Comparison of ENCODE assay signal across 21 mouse cellular contexts in genomic region chr5:136517510-136517909, GRCm38 (mm10). TPM values are rescaled to one million over a fixed set of nuclear protein-coding genes. Genes with fewer than 3 reads are reported as not detected.
DNase-seq lines count a peak whose midpoint lies in the region; ATAC-seq lines count a peak whose summit lies in the region.
"Had no signal": no experiment of that assay in that cellular context is flagged by ENCODE, and none has a peak within 500 bp of the region (broad histone marks: within the 10 kb centered on the region; RNA-seq: fewer than 3 reads in every experiment).

No protein-coding gene starts in this region.

- 77% methylated on average over 2 of the region's 2 CpGs for WGBS in heart, embryonic 10.5 days
- 63% methylated on average over 2 of the region's 2 CpGs for WGBS in midbrain, embryonic 10.5 days

- no peak overlapping the region for H3K4me3 ChIP-seq in heart, embryonic 10.5 days
- no peak overlapping the region for H3K4me3 ChIP-seq in midbrain, embryonic 10.5 days
- H3K4me3 ChIP-seq: embryonic facial prominence, embryonic 10.5 days; embryonic facial prominence, embryonic 12.5 days; forebrain, embryonic 13.5 days; forebrain, embryonic 15.5 days had no signal

- H3K9me3 ChIP-seq in heart, embryonic 10.5 days: no peaks in the 10 kb centered on the region
- H3K9me3 ChIP-seq in midbrain, embryonic 10.5 days (replicated peaks): no peaks in the 10 kb centered on the region
- H3K9me3 ChIP-seq: embryonic facial prominence, embryonic 10.5 days; embryonic facial prominence, embryonic 12.5 days; forebrain, embryonic 13.5 days; forebrain, embryonic 15.5 days had no signal

- H3K27ac ChIP-seq in heart, embryonic 10.5 days: 0 out of 2 replicates have a peak overlapping the region, but pooled peaks have one; percentile 10
- no peak overlapping the region for H3K27ac ChIP-seq in midbrain, embryonic 10.5 days (replicated peaks)
- H3K27ac ChIP-seq: embryonic facial prominence, embryonic 10.5 days; embryonic facial prominence, embryonic 12.5 days; forebrain, embryonic 13.5 days; forebrain, embryonic 15.5 days had no signal

- DNase-seq in heart, embryonic 10.5 days (ENCODE audit: low spot score): no peak
- DNase-seq in heart, postnatal 4 days: no peak
- DNase-seq in right cerebral cortex, adult 18-20 months: peak; percentile 16
- no peak for DNase-seq in right cerebral cortex, postnatal 25 days
- DNase-seq in brain, adult 2 months (ENCODE audit: low read depth, low spot score): peak; percentile 62
- no peak for DNase-seq in cerebellum, postnatal 25 days
- no peak for DNase-seq in midbrain, embryonic 10.5 days (ENCODE audit: low spot score)
- DNase-seq: adrenal gland, adult 2 months; adrenal gland, postnatal 10 days; adrenal gland, postnatal 25 days; cerebellum, adult 11 months; cerebellum, adult 18-20 months; cerebellum, adult 8-10 months; cerebellum, adult 9-11 months; cerebellum, postnatal 14 days; forebrain, postnatal 0 days had no signal

- 0 out of 2 replicates have a peak, but pooled peaks have one; percentile 14 for ATAC-seq in megakaryocyte progenitor cell, adult 5-6 weeks (replicated peaks; ENCODE audit: poor library complexity)
- ATAC-seq: forebrain, embryonic 13.5 days; forebrain, embryonic 15.5 days; forebrain, postnatal 0 days had no signal

- peaks cover 67% of the 10 kb centered on the region for H3K4me1 ChIP-seq in heart, embryonic 10.5 days
- peaks cover 12% of the 10 kb centered on the region for H3K4me1 ChIP-seq in midbrain, embryonic 10.5 days

- no peaks in the 10 kb centered on the region for H3K36me3 ChIP-seq in heart, embryonic 10.5 days
- H3K36me3 ChIP-seq in midbrain, embryonic 10.5 days: peaks cover 14% of the 10 kb centered on the region
- H3K36me3 ChIP-seq: embryonic facial prominence, embryonic 12.5 days; forebrain, embryonic 15.5 days had no signal

- no peaks in the 10 kb centered on the region for H3K27me3 ChIP-seq in heart, embryonic 10.5 days (ENCODE audit: insufficient read depth, poor library complexity, severe bottlenecking)
- H3K27me3 ChIP-seq in midbrain, embryonic 10.5 days (ENCODE audit: low read depth, poor library complexity, severe bottlenecking): no peaks in the 10 kb centered on the region
- H3K27me3 ChIP-seq: embryonic facial prominence, embryonic 12.5 days; forebrain, embryonic 13.5 days; forebrain, embryonic 15.5 days had no signal

RNA-seq across cellular contexts. Expression of gene Cux1, which starts 49.8 kb away (rescaled TPM):
- 60.8 and 65.8 TPM in 2 replicates for polyA plus RNA-seq in heart, embryonic 10.5 days (2016; fragmentation: Nextera tagmentation; extraction: Ambion mirVana)
- 100 to 1,000 TPM; 126 to 131 TPM for total RNA-seq in heart, postnatal 4 days (2021)
- 110 and 118 TPM in 2 replicates for total RNA-seq in megakaryocyte progenitor cell, adult 5-6 weeks (2015)
- total RNA-seq in megakaryocyte progenitor cell, adult 5-6 weeks (2017): 104 and 116 TPM in 2 replicates
- polyA plus RNA-seq in midbrain, embryonic 10.5 days (2016; fragmentation: Nextera tagmentation; extraction: Ambion mirVana): 100 and 128 TPM in 2 replicates

Comparison
In these comparisons a context has a peak if more than half of its experiments do, and no peak if none do; other contexts are left out.
1. DNase-seq: peak in right cerebral cortex, adult 18-20 months (single experiment) and brain, adult 2 months (single experiment); none in heart, embryonic 10.5 days (single experiment), heart, postnatal 4 days (single experiment), right cerebral cortex, postnatal 25 days (single experiment), cerebellum, postnatal 25 days (0 of 2) and midbrain, embryonic 10.5 days (single experiment).